Mouse (Mus musculus) hindbrain, postnatal 0 days (tissue): ENCODE measurements around the gene Cbx4. TPM values are rescaled to one million over a fixed set of nuclear protein-coding genes. Genes with fewer than 3 reads are reported as not detected.

Experiments
- ATAC-seq: fragments of 200-750 bp; cut with Nextera tagmentation; 2 replicates; pipeline ENCODE4 v1.8.0; 2017; ENCODE audit warnings: mild to moderate bottlenecking, moderate TSS enrichment, moderate library complexity
- DNase-seq: peaks from one replicate; pipeline ENCODE4 v3.0.0-alpha.2; 2015; ENCODE audit warnings: low spot score
- H3K27ac ChIP-seq: fragments of 300-500 bp; sonication (generic); 2 replicates; pipeline ENCODE4 v1.5.1; 2014; ENCODE audit warnings: mild to moderate bottlenecking
- H3K27me3 ChIP-seq: fragments of 300-500 bp; sonication (generic); 2 replicates; pipeline ENCODE4 v1.6.1; 2014; ENCODE audit warnings: low read length, mixed read lengths; ENCODE audit not compliant: insufficient read depth
- H3K36me3 ChIP-seq: fragments of 300-500 bp; sonication (generic); 2 replicates; pipeline ENCODE4 v1.6.1; 2014; ENCODE audit warnings: low read length, mixed read lengths; ENCODE audit not compliant: insufficient read depth
- H3K4me1 ChIP-seq: fragments of 300-500 bp; sonication (generic); 2 replicates; pipeline ENCODE4 v1.6.1; 2014; ENCODE audit warnings: antibody characterized with exemption, low read length, mixed read lengths; ENCODE audit not compliant: insufficient read depth
- H3K4me2 ChIP-seq: fragments of 300-500 bp; sonication (generic); 2 replicates; pipeline ENCODE4 v1.6.1; 2014; ENCODE audit warnings: low read depth, mild to moderate bottlenecking, low read length, moderate library complexity, mixed read lengths
- H3K4me3 ChIP-seq: fragments of 300-500 bp; sonication (generic); 2 replicates; pipeline ENCODE4 v1.5.1; 2014; ENCODE audit warnings: low read length
- H3K9ac ChIP-seq: fragments of 300-500 bp; sonication (generic); replicated peaks from 2 replicates; pipeline ENCODE4 v1.6.1; 2014; ENCODE audit warnings: mild to moderate bottlenecking, low read length, moderate library complexity, mixed read lengths
- H3K9me3 ChIP-seq: fragments of 300-500 bp; sonication (generic); 2 replicates; pipeline ENCODE4 v1.6.1; 2016; ENCODE audit warnings: low read length, mixed read lengths
- CTCF ChIP-seq: IDR thresholded peaks from 2 replicates; pipeline ENCODE4 v1.5.1; 2016; ENCODE audit warnings: antibody characterized with exemption, control low read depth, low read depth
- WGBS: fragments of 180-500 bp; shearing (Covaris S2); extraction: QIAGEN DNeasy Blood & Tissue Kit; methylation state at CpG from one replicate; pipeline ENCODE4 v1.1.7; 2014; 5-methylcytosine and 5-hydroxymethylcytosine counted together
- polyA plus RNA-seq: library from polyadenylated mRNA; unstranded; fragments of >200 nt; fragmentation: Nextera tagmentation; extraction: Ambion mirVana; gene quantifications from 2 replicates; pipeline ENCODE4 v1.2.1, GENCODE M21; 2015
- total RNA-seq: library from RNA; depleted of rRNA; stranded (reverse); fragments of >200 nt; gene quantifications from 2 replicates; pipeline ENCODE4 v1.2.3, GENCODE M21; 2014

Cbx4 gene
- total and polyA plus RNA-seq, 2 experiments from 2014 or later, result 23.7 to 33.6 TPM

DNA sequence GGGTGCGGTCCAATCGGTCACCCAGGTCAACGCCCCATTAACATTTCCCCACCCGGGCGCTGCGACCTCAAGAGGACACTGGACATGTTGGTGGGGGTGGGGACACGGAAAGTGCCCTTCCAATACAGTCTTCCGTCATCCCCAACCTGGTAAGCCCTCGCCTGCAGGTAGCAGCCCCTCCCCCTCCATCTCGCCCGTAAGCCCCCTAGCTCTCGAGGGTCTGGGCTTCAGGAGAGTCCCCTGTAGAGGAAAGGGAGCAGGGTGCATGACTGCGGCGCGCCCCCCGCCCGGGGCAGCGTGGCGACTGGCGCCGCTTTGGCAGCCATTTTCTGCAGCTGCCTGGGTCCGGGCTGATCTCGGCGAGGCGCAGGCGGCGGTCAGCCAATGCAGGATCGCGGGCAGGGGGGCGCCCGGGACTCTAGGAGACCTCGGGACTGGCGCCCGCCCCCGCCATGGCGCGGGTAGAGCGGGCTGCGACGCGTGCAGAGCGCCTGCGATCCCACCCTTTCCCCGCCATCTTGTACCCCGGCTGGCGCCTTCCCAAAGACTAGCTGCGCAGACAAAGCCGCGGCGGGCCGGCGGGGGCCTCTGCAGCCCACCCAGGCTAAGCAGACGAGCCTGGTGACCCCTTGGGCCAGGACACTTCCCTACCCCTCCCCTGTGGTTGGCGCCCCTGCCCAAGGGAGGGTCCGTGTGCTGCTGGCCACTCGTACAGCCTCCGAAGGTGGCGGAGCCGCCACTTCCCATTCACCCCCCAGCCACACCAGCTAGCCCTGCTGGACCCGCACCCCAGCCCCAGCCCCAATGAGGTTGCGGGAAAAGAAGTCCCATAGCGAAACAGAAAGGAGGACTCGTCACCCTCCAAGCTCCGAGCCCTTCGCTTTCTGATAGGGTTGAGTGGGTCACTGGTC is 29.5 kb downstream of the Cbx4 start:
- ATAC-seq (peak; percentile 28), DNase-seq (peak; percentile 85)
- Histone ChIP-seq H3K4me1 (peaks cover 41% of the 10 kb centered on the region), H3K9me3 (no peaks in the 10 kb centered on the region), H3K4me3 (peak overlapping the region; percentile 55), H3K9ac (peak overlapping the region; percentile 86), H3K27me3 (peaks cover 18% of the 10 kb centered on the region; the same call in 1 of the 2 replicates), H3K27ac (peak overlapping the region; percentile 91), H3K36me3 (no peaks in the 10 kb centered on the region), H3K4me2 (peak overlapping the region; percentile 98)
- TF ChIP-seq CTCF, result no peak
- under 1% methylated on average over 61 of the region's 65 CpGs for WGBS

DNA sequence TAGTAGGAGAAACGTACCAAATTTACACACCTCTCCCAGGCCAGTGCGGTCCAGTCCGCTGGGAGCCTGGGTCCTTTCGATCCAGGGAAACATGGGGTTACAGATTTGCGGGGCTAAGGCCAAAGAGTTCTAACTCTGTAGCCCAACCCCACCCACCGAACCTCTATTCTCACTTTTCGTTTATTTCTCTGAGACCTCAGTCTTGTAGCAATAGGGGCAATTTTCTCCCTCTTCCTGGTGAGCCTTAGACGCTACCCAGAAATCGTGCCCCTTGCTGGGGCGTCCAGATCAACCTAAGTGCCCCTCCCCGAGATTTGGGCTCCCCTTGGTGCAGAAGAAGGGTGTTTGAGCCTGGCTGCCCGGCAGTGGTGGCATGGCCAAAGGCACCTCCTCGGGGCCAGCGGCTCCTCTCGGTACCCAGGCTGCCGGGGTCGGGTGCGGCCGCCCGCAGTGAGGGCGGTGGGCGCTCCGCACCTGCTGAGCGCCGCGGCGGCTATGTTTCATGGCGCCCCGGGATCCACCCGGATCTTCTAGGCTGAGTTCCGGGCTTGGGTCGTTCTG is 30.4 kb downstream of the Cbx4 start:
- Histone ChIP-seq H3K4me1 (peaks cover 41% of the 10 kb centered on the region), H3K9ac (peak overlapping the region; percentile 86), H3K9me3 (no peaks in the 10 kb centered on the region), H3K4me3 (peak overlapping the region; percentile 55), H3K27ac (peak overlapping the region; percentile 91), H3K27me3 (peaks cover 27% of the 10 kb centered on the region), H3K4me2 (peak overlapping the region; percentile 98), H3K36me3 (no peaks in the 10 kb centered on the region)
- no peak for ATAC-seq
- TF ChIP-seq CTCF, result no peak
- WGBS, result 2% methylated on average over 32 of the region's 32 CpGs
- peak; percentile 27 for DNase-seq

DNA sequence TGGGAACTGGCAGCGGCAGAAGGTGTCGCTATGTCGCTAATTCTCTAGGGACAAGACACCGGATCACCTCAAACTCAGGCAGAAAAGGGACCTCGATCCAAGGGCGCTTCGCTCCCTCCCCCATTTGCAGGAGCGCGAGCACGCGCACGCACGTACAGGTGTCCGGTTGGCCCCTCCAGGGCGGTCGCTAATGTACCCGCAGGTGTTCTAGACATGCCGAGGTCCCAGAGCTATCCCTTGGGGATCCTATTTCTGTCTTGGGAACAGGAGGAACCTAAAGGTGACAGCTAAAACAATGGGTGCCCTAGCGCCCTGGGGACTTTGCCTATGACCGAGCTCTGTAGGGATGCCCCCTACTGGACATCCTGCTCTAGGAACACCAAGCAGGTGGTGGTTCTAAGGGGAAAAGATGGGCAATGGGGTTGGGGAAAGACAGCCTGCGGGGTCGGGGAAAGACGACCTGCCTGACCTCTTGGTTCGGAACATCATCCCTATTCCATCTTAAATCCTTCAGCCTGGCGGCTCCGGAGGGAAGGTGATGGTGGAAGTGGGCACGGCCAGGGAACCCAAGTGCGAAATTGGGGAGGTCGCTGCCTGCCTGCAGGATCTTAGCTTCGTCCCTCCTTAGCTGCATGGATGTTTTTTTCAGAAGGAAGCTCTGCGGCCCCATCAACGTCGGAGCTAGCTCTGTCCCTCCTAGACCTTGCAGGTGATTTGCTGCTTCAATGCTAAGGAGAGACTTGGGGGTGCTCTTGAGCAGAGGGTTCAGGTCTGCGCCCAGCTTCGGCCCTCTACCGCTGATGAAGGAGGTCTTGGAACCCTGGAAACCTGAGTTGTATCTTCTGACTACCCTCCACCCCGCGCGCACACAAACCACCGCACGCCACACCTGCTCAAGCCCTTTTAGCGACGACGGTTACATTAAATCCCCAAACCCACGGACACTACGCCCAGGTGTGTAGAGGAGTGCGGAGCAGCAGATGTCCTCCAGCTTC is 31.4 kb downstream of the Cbx4 start:
- H3K9ac ChIP-seq, result peak overlapping the region; percentile 86
- H3K4me2 ChIP-seq, result peak overlapping the region; percentile 98
- WGBS, result 1% methylated on average over 47 of the region's 47 CpGs
- DNase-seq (peak; percentile 74), ATAC-seq (no peak)
- no peaks in the 10 kb centered on the region for H3K9me3 ChIP-seq
- peak overlapping the region; percentile 91 for H3K27ac ChIP-seq
- peaks cover 33% of the 10 kb centered on the region for H3K27me3 ChIP-seq
- peak overlapping the region; percentile 55 for H3K4me3 ChIP-seq
- TF ChIP-seq CTCF, result peak; percentile 64
- H3K36me3 ChIP-seq, result no peaks in the 10 kb centered on the region
- peaks cover 41% of the 10 kb centered on the region for H3K4me1 ChIP-seq

DNA sequence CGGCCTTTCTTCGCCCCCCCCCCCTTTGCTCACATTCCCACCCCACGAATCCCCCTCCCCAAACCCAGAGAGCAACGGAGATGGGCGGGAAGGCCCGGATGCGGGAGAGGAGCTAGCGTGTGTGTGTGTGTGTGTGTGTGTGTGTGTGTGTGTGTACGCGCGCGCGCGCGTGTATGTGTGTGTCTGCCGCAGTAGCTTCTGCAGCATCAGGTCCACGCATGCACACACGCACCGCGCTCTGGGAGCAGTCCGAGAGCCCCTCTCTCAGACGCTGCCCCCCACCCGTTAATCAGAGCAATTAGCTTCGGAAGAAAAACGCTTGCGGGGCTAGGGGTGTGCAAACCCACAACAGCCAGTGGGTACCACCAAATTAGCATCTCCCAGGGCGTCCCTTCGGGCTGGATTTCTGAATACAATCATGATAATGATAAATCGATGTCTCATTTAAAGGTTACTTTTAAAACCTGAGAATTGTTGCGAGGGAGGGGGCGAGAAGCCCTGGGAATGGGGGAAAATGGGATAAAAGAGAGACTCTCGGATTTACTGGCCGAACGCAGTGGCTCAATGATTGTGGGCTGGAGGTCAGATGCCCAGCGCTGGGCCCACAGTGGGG is 32.2 kb downstream of the Cbx4 start:
- Histone ChIP-seq H3K4me3 (peak overlapping the region; percentile 32), H3K4me1 (peaks cover 40% of the 10 kb centered on the region), H3K4me2 (peak overlapping the region; percentile 98), H3K27ac (peak overlapping the region; percentile 91), H3K27me3 (peaks cover 33% of the 10 kb centered on the region), H3K9me3 (no peaks in the 10 kb centered on the region), H3K9ac (peak overlapping the region; percentile 86), H3K36me3 (no peaks in the 10 kb centered on the region)
- peak; percentile 66 for ATAC-seq
- under 1% methylated on average over 31 of the region's 35 CpGs for WGBS
- DNase-seq, result peak; percentile 85
- no peak for TF ChIP-seq CTCF

DNA sequence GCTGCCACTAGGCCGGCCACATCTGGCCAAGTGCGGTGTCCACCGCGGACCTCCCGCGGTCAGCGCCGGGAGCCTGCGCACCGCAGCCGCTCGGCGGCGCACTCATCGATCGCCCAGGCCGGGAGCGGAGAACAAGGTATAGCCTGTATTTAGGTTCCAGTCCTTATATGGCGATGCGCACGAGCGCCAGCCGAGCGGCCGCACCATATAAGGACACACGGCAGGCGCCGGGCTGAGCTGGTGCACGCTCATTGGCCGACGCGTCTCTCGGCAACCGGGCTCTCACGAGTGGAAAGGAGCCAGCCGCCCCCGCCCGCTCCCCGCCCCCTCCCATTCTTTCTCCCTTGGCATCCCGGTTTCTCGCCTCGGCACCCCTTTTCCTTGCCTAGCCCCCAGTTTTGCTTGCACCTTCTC is 32.8 kb downstream of the Cbx4 start:
- TF ChIP-seq CTCF, result peak; percentile 26; the same call in 1 of the 2 replicates
- Histone ChIP-seq H3K36me3 (no peaks in the 10 kb centered on the region), H3K4me3 (peak overlapping the region; percentile 32), H3K9ac (peak overlapping the region; percentile 86), H3K4me1 (peaks cover 34% of the 10 kb centered on the region), H3K27me3 (peaks cover 36% of the 10 kb centered on the region), H3K4me2 (peak overlapping the region; percentile 98), H3K9me3 (no peaks in the 10 kb centered on the region), H3K27ac (peak overlapping the region; percentile 91)
- under 1% methylated on average over 42 of the region's 42 CpGs for WGBS
- DNase-seq (peak; percentile 97), ATAC-seq (peak; percentile 89)
